Mouse (Mus musculus) megakaryocyte, embryonic 14.5 days (primary cell): ENCODE results near the gene Ntm.

Experiments used
- FLI1 ChIP-seq: IDR thresholded peaks from 2 replicates; pipeline ENCODE4 v1.6.1; 2012; ENCODE audit warnings: low read length, inconsistent platforms, mixed read lengths
- GATA1 ChIP-seq: IDR thresholded peaks from 3 replicates; pipeline ENCODE4 v1.6.1; 2012; ENCODE audit warnings: mixed read lengths, low read length, inconsistent platforms, borderline replicate concordance

- TF ChIP-seq GATA1 = no peak
- TF ChIP-seq FLI1 = no peak
Measured at GRCm38 (mm10) chr9:30005701-30006100, 42.8 kb upstream of the Ntm start.
